Mouse (Mus musculus): ENCODE data around the gene Tiprl. TPM values are rescaled to one million over a fixed set of nuclear protein-coding genes. Genes with fewer than 3 reads are reported as not detected.

The Tiprl gene
- total and polyA plus RNA-seq, 2 experiments: 12.7 to 14.7 TPM

- Histone ChIP-seq H3K4me1 (ENCODE audit: control insufficient read depth, insufficient read depth, low read length) (no peaks in the 10 kb centered on the region), H3K79me2 (ENCODE audit: control insufficient read depth, insufficient read depth, low read length) (no peaks in the 10 kb centered on the region), H3K9ac (ENCODE audit: low read depth, low read length) (no peak overlapping the region), H3K27ac (replicated peaks; ENCODE audit: insufficient read depth, low read depth, low read length) (no peak overlapping the region), H3K4me3 (ENCODE audit: insufficient read depth, low read depth, low read length) (no peak overlapping the region), H3K27me3 (ENCODE audit: control insufficient read depth, insufficient read depth, low read length) (no peaks in the 10 kb centered on the region), H3K36me3 (ENCODE audit: control insufficient read depth, insufficient read depth, low read length) (no peaks in the 10 kb centered on the region)
- DNase-seq (ENCODE audit: extremely low read depth, low read depth, low spot score): no peak
- 74% methylated on average over 5 of the region's 5 CpGs for WGBS
- TF ChIP-seq CTCF (IDR thresholded peaks at IDR 0.05; ENCODE audit: low read depth, low read length) (no peak), POLR2A (IDR thresholded peaks at IDR 0.05; ENCODE audit: extremely low read depth, insufficient read depth, low read length) (no peak)
These were observed 10.3 kb upstream of the Tiprl start for GRCm38 (mm10) chr1:165247085-165247484.

GRCm38 (mm10) chr1:165246587-165246986 lies 9.8 kb upstream of the Tiprl start:
- H3K9ac ChIP-seq (ENCODE audit: low read depth, low read length): no peak overlapping the region
- H3K36me3 ChIP-seq (ENCODE audit: control insufficient read depth, insufficient read depth, low read length): no peaks in the 10 kb centered on the region
- no peaks in the 10 kb centered on the region for H3K27me3 ChIP-seq (ENCODE audit: control insufficient read depth, insufficient read depth, low read length)
- H3K4me1 ChIP-seq (ENCODE audit: control insufficient read depth, insufficient read depth, low read length): no peaks in the 10 kb centered on the region
- no peak for DNase-seq (ENCODE audit: extremely low read depth, low read depth, low spot score)
- H3K27ac ChIP-seq (replicated peaks; ENCODE audit: insufficient read depth, low read depth, low read length): no peak overlapping the region
- TF ChIP-seq CTCF (IDR thresholded peaks at IDR 0.05; ENCODE audit: low read depth, low read length) (no peak), POLR2A (IDR thresholded peaks at IDR 0.05; ENCODE audit: extremely low read depth, insufficient read depth, low read length) (no peak)
- 81% methylated on average over 5 of the region's 5 CpGs for WGBS
- H3K4me3 ChIP-seq (ENCODE audit: insufficient read depth, low read depth, low read length): no peak overlapping the region
- H3K79me2 ChIP-seq (ENCODE audit: control insufficient read depth, insufficient read depth, low read length): no peaks in the 10 kb centered on the region

- Histone ChIP-seq H3K9ac (ENCODE audit: low read depth, low read length) (peak overlapping the region; percentile 96), H3K79me2 (ENCODE audit: control insufficient read depth, insufficient read depth, low read length) (peaks cover 15% of the 10 kb centered on the region; the same call in 1 of the 2 replicates), H3K4me3 (ENCODE audit: insufficient read depth, low read depth, low read length) (peak overlapping the region; percentile 92), H3K27ac (replicated peaks; ENCODE audit: insufficient read depth, low read depth, low read length) (0 out of 2 replicates have a peak overlapping the region, but pooled peaks have one; percentile 78), H3K36me3 (ENCODE audit: control insufficient read depth, insufficient read depth, low read length) (no peaks in the 10 kb centered on the region), H3K27me3 (ENCODE audit: control insufficient read depth, insufficient read depth, low read length) (no peaks in the 10 kb centered on the region), H3K4me1 (ENCODE audit: control insufficient read depth, insufficient read depth, low read length) (peaks cover 11% of the 10 kb centered on the region)
- DNase-seq (ENCODE audit: extremely low read depth, low read depth, low spot score): no peak
- 5% methylated on average over 10 of the region's 10 CpGs for WGBS
- TF ChIP-seq POLR2A (IDR thresholded peaks at IDR 0.05; ENCODE audit: extremely low read depth, insufficient read depth, low read length) (no peak), CTCF (IDR thresholded peaks at IDR 0.05; ENCODE audit: low read depth, low read length) (no peak)
These were observed 950 bp downstream of the Tiprl start for GRCm38 (mm10) chr1:165235846-165236245.

- Histone ChIP-seq H3K36me3 (ENCODE audit: control insufficient read depth, insufficient read depth, low read length) (no peaks in the 10 kb centered on the region), H3K27ac (replicated peaks; ENCODE audit: insufficient read depth, low read depth, low read length) (no peak overlapping the region), H3K4me1 (ENCODE audit: control insufficient read depth, insufficient read depth, low read length) (peaks cover 23% of the 10 kb centered on the region), H3K79me2 (ENCODE audit: control insufficient read depth, insufficient read depth, low read length) (peaks cover 22% of the 10 kb centered on the region; the same call in 1 of the 2 replicates), H3K9ac (ENCODE audit: low read depth, low read length) (no peak overlapping the region), H3K4me3 (ENCODE audit: insufficient read depth, low read depth, low read length) (no peak overlapping the region), H3K27me3 (ENCODE audit: control insufficient read depth, insufficient read depth, low read length) (no peaks in the 10 kb centered on the region)
- 86% methylated on average over 2 of the region's 2 CpGs for WGBS
- TF ChIP-seq CTCF (IDR thresholded peaks at IDR 0.05; ENCODE audit: low read depth, low read length) (no peak), POLR2A (IDR thresholded peaks at IDR 0.05; ENCODE audit: extremely low read depth, insufficient read depth, low read length) (no peak)
- no peak for DNase-seq (ENCODE audit: extremely low read depth, low read depth, low spot score)
These were observed 3.0 kb downstream of the Tiprl start for GRCm38 (mm10) chr1:165233806-165234205.

GRCm38 (mm10) chr1:165230691-165231090 lies 6.1 kb downstream of the Tiprl start:
- Histone ChIP-seq H3K4me1 (ENCODE audit: control insufficient read depth, insufficient read depth, low read length) (peaks cover 24% of the 10 kb centered on the region), H3K27me3 (ENCODE audit: control insufficient read depth, insufficient read depth, low read length) (no peaks in the 10 kb centered on the region), H3K9ac (ENCODE audit: low read depth, low read length) (no peak overlapping the region), H3K27ac (replicated peaks; ENCODE audit: insufficient read depth, low read depth, low read length) (peak overlapping the region; percentile 95), H3K36me3 (ENCODE audit: control insufficient read depth, insufficient read depth, low read length) (peaks cover 2% of the 10 kb centered on the region; the same call in 1 of the 2 replicates), H3K4me3 (ENCODE audit: insufficient read depth, low read depth, low read length) (no peak overlapping the region), H3K79me2 (ENCODE audit: control insufficient read depth, insufficient read depth, low read length) (peaks cover 26% of the 10 kb centered on the region; the same call in 1 of the 2 replicates)
- TF ChIP-seq POLR2A (IDR thresholded peaks at IDR 0.05; ENCODE audit: extremely low read depth, insufficient read depth, low read length) (no peak), CTCF (IDR thresholded peaks at IDR 0.05; ENCODE audit: low read depth, low read length) (peak; percentile 15; the same call in 1 of the 2 replicates)
- no peak for DNase-seq (ENCODE audit: extremely low read depth, low read depth, low spot score)
- WGBS: 89% methylated on average over 4 of the region's 4 CpGs

- Histone ChIP-seq H3K36me3 (ENCODE audit: control insufficient read depth, insufficient read depth, low read length) (peaks cover 7% of the 10 kb centered on the region), H3K4me3 (ENCODE audit: insufficient read depth, low read depth, low read length) (peak overlapping the region; percentile 21; the same call in 1 of the 2 replicates), H3K27ac (replicated peaks; ENCODE audit: insufficient read depth, low read depth, low read length) (peak overlapping the region; percentile 95), H3K79me2 (ENCODE audit: control insufficient read depth, insufficient read depth, low read length) (peaks cover 23% of the 10 kb centered on the region; the same call in 1 of the 2 replicates), H3K27me3 (ENCODE audit: control insufficient read depth, insufficient read depth, low read length) (no peaks in the 10 kb centered on the region), H3K9ac (ENCODE audit: low read depth, low read length) (peak overlapping the region; percentile 42), H3K4me1 (ENCODE audit: control insufficient read depth, insufficient read depth, low read length) (peaks cover 23% of the 10 kb centered on the region)
- peak; percentile 98 for DNase-seq (ENCODE audit: extremely low read depth, low read depth, low spot score)
- WGBS: 26% methylated on average over 9 of the region's 9 CpGs
- TF ChIP-seq CTCF (IDR thresholded peaks at IDR 0.05; ENCODE audit: low read depth, low read length) (no peak), POLR2A (IDR thresholded peaks at IDR 0.05; ENCODE audit: extremely low read depth, insufficient read depth, low read length) (no peak)
These were observed 7.2 kb downstream of the Tiprl start for GRCm38 (mm10) chr1:165229577-165229976.

Measured in liver, adult 2 months (tissue).